Mouse (Mus musculus) hindbrain, embryonic 13.5 days (tissue): Measurements from ENCODE around the gene Espnl. TPM values are rescaled to one million over a fixed set of nuclear protein-coding genes. Genes with fewer than 3 reads are reported as not detected.
A peak's percentile ranks its signal among the peaks of the same experiment; 100 is the strongest.

Source experiments
- ATAC-seq: fragments of 200-750 bp; cut with Nextera tagmentation; 2 replicates; pipeline ENCODE4 v1.8.0; 2017; ENCODE audit warnings: moderate TSS enrichment; ENCODE audit not compliant: low FRiP score
- H3K27ac ChIP-seq: fragments of 300-500 bp; sonication (generic); 2 replicates; pipeline ENCODE4 v1.5.1; 2015; ENCODE audit warnings: inconsistent platforms, mild to moderate bottlenecking, moderate library complexity
- H3K27me3 ChIP-seq: fragments of 300-500 bp; sonication (generic); 2 replicates; pipeline ENCODE4 v1.6.1; 2015; ENCODE audit warnings: mild to moderate bottlenecking, inconsistent platforms
- H3K36me3 ChIP-seq: fragments of 300-500 bp; sonication (generic); 2 replicates; pipeline ENCODE4 v1.6.1; 2015; ENCODE audit warnings: mild to moderate bottlenecking, inconsistent platforms
- H3K4me1 ChIP-seq: fragments of 300-500 bp; sonication (generic); replicated peaks from 2 replicates; pipeline ENCODE4 v1.6.1; 2015; ENCODE audit warnings: inconsistent platforms
- H3K4me2 ChIP-seq: fragments of 300-500 bp; sonication (generic); 2 replicates; pipeline ENCODE4 v1.6.1; 2015; ENCODE audit warnings: inconsistent platforms, mild to moderate bottlenecking, moderate library complexity
- H3K4me3 ChIP-seq: fragments of 300-500 bp; sonication (generic); 2 replicates; pipeline ENCODE4 v1.5.1; 2015; ENCODE audit warnings: mild to moderate bottlenecking, inconsistent platforms
- H3K9ac ChIP-seq: fragments of 300-500 bp; sonication (generic); 2 replicates; pipeline ENCODE4 v1.6.1; 2015; ENCODE audit warnings: mild to moderate bottlenecking, inconsistent platforms
- H3K9me3 ChIP-seq: fragments of 300-500 bp; sonication (generic); 2 replicates; pipeline ENCODE4 v1.6.1; 2016; ENCODE audit warnings: inconsistent platforms
- WGBS: fragments of 180-500 bp; shearing (Covaris S2); methylation state at CpG from one replicate; pipeline ENCODE4 v1.1.7; 2015; 5-methylcytosine and 5-hydroxymethylcytosine counted together
- polyA plus RNA-seq: library from polyadenylated mRNA; unstranded; fragments of >200 nt; fragmentation: Nextera tagmentation; extraction: Ambion mirVana; gene quantifications from 2 replicates; pipeline ENCODE4 v1.2.1, GENCODE M21; 2015

Gene Espnl
- polyA plus RNA-seq, 1 experiment from 2014 or later, result 0.26 TPM

- H3K4me2 ChIP-seq, result peak overlapping the region; percentile 64
- peak overlapping the region; percentile 67; the same call in 1 of the 2 replicates for H3K9ac ChIP-seq
- peak overlapping the region; percentile 38 for H3K4me3 ChIP-seq
- peaks cover 19% of the 10 kb centered on the region for H3K36me3 ChIP-seq
- H3K27ac ChIP-seq, result no peak overlapping the region
- peaks cover 30% of the 10 kb centered on the region for H3K27me3 ChIP-seq
- 29% methylated on average over 8 of the region's 8 CpGs for WGBS
- peaks cover 9% of the 10 kb centered on the region for H3K4me1 ChIP-seq
- no peak for ATAC-seq
- peaks cover 7% of the 10 kb centered on the region; the same call in 1 of the 2 replicates for H3K9me3 ChIP-seq
These were observed 43.9 kb downstream of the Espnl start for GRCm38 (mm10) chr1:91365816-91366214.

- Histone ChIP-seq H3K4me2 (peak within 1 kb of the TSS; percentile 64), H3K27me3 (peaks cover 30% of the 10 kb centered on the region), H3K9me3 (peaks cover 7% of the 10 kb centered on the region; the same call in 1 of the 2 replicates), H3K9ac (peak within 1 kb of the TSS; percentile 67), H3K36me3 (peaks cover 25% of the 10 kb centered on the region), H3K4me3 (peak within 1 kb of the TSS; percentile 38), H3K27ac (no peak within 1 kb of the TSS), H3K4me1 (peaks cover 9% of the 10 kb centered on the region)
- under 1% methylated on average over 65 of the region's 68 CpGs for WGBS
- peak; percentile 57; the same call in 1 of the 2 replicates for ATAC-seq
These were observed 44.6 kb downstream of the Espnl start, which contains the start of gene Erfe for GRCm38 (mm10) chr1:91366215-91367108. Erfe (plus strand) TSS chr1:91366430.

DNA sequence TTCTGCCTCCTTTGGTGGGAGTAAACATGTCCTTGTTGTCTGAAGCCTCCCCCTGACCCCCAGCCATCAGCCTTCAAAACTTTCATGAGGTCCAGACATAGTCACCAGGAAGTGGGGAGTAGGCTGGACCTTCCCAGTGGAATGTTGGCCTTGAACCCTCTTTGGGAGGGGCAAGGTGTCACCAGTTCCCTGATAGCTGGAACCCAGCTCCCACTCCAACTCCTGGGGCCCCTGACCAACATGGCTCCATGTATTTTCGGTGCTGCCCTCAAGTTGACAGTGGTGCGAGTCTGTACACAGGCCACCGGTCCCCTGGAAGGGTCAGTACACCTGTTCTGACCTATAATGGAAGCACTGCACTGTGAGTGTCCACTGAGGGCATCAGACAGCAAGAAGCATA is 45.4 kb downstream of the Espnl start:
- 83% methylated on average over 3 of the region's 3 CpGs for WGBS
- no peak overlapping the region for H3K9ac ChIP-seq
- H3K36me3 ChIP-seq, result peaks cover 34% of the 10 kb centered on the region
- H3K4me3 ChIP-seq, result no peak overlapping the region
- H3K27ac ChIP-seq, result no peak overlapping the region
- no peak overlapping the region for H3K4me2 ChIP-seq
- peaks cover 9% of the 10 kb centered on the region for H3K4me1 ChIP-seq
- peaks cover 7% of the 10 kb centered on the region; the same call in 1 of the 2 replicates for H3K9me3 ChIP-seq
- no peak for ATAC-seq
- peaks cover 30% of the 10 kb centered on the region for H3K27me3 ChIP-seq

DNA sequence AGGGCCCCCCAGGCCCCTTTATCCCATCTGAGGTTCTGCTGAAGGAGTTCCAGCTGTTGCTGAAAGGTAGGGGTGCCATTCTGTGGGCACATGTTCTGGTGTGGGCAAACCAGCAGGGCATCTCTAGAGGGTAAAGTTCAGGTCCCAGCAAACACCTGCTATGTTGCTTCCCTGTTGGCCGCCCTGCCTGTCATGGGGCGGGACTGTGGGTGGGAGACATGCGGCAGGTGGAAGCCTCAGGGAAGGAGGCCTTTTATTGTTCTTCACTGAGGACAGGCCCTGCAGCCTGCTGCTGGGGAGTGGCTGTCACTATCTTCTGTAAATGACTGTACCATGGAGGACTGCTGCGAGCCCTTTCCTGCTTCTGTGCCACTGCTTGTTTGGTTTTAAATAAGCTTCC is 47.5 kb downstream of the Espnl start:
- H3K9ac ChIP-seq, result no peak overlapping the region
- peaks cover 55% of the 10 kb centered on the region for H3K36me3 ChIP-seq
- H3K9me3 ChIP-seq, result no peaks in the 10 kb centered on the region
- WGBS, result 72% methylated on average over 4 of the region's 4 CpGs
- H3K27ac ChIP-seq, result no peak overlapping the region
- ATAC-seq, result no peak
- H3K27me3 ChIP-seq, result peaks cover 30% of the 10 kb centered on the region
- peaks cover 9% of the 10 kb centered on the region for H3K4me1 ChIP-seq
- H3K4me2 ChIP-seq, result no peak overlapping the region
- no peak overlapping the region for H3K4me3 ChIP-seq

GRCm38 (mm10) chr1:91370055-91370454 is 48.2 kb downstream of the Espnl start:
- no peak overlapping the region for H3K4me3 ChIP-seq
- no peak overlapping the region for H3K9ac ChIP-seq
- no peak overlapping the region for H3K27ac ChIP-seq
- peaks cover 9% of the 10 kb centered on the region for H3K4me1 ChIP-seq
- H3K27me3 ChIP-seq, result peaks cover 26% of the 10 kb centered on the region
- no peak for ATAC-seq
- 85% methylated on average over 23 of the region's 23 CpGs for WGBS
- H3K4me2 ChIP-seq, result no peak overlapping the region
- H3K9me3 ChIP-seq, result no peaks in the 10 kb centered on the region
- peaks cover 61% of the 10 kb centered on the region for H3K36me3 ChIP-seq

DNA sequence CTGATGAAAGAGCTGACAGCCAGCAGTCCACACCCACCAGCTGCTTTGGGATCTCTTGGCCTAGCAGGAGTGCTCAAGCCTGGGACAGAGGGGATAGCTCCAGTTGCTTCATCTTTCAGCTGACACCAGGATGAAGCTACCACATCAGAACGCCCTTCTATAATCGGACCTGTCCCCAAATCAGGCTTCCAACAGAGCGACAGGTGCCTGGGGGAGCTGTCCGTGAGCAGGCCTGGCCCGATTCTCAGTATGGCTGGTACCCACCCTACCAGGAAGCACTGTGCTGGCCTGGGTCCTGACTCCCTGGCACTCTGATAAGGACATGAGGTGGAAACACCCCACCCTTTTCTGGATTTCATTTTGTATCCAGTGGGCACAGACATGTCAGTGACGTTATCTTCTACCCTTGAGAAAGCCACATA is 51.5 kb downstream of the Espnl start:
- Histone ChIP-seq H3K4me3 (no peak overlapping the region), H3K4me1 (no peaks in the 10 kb centered on the region), H3K27ac (no peak overlapping the region), H3K4me2 (no peak overlapping the region), H3K9me3 (no peaks in the 10 kb centered on the region), H3K36me3 (peaks cover 95% of the 10 kb centered on the region), H3K9ac (no peak overlapping the region), H3K27me3 (no peaks in the 10 kb centered on the region)
- WGBS, result 89% methylated on average over 6 of the region's 6 CpGs
- ATAC-seq, result no peak

- Histone ChIP-seq H3K9ac (no peak overlapping the region), H3K4me2 (no peak overlapping the region), H3K9me3 (no peaks in the 10 kb centered on the region), H3K27ac (no peak overlapping the region), H3K4me3 (no peak overlapping the region), H3K4me1 (no peaks in the 10 kb centered on the region), H3K27me3 (no peaks in the 10 kb centered on the region), H3K36me3 (peaks cover 95% of the 10 kb centered on the region)
- 0 out of 2 replicates have a peak, but pooled peaks have one; percentile 52 for ATAC-seq
- 59% methylated on average over 7 of the region's 7 CpGs for WGBS
These were observed 58.7 kb downstream of the Espnl start for GRCm38 (mm10) chr1:91380453-91381090.

DNA sequence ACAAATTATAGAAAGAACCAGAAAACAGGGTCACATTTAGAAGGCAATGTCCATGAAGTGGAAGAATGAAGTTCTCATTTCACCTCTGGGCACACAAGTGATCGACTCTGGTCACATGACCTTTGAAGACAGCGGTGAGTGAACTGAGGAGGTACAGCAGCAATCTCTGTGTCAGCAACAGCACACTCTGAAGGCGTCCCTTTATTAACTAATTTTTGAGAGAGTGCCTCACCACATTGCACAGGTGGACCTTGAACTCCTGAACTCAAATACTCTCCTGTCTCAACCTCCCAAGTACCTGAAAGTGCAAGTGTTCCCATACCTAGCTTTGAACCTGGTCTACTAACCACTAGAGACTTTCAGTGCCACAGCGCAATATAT is 59.2 kb downstream of the Espnl start:
- Histone ChIP-seq H3K9me3 (no peaks in the 10 kb centered on the region), H3K4me1 (no peaks in the 10 kb centered on the region), H3K36me3 (peaks cover 94% of the 10 kb centered on the region), H3K4me2 (no peak overlapping the region), H3K27me3 (no peaks in the 10 kb centered on the region), H3K4me3 (no peak overlapping the region), H3K27ac (no peak overlapping the region), H3K9ac (no peak overlapping the region)
- ATAC-seq, result no peak
- WGBS, result 95% methylated on average over 4 of the region's 4 CpGs

DNA sequence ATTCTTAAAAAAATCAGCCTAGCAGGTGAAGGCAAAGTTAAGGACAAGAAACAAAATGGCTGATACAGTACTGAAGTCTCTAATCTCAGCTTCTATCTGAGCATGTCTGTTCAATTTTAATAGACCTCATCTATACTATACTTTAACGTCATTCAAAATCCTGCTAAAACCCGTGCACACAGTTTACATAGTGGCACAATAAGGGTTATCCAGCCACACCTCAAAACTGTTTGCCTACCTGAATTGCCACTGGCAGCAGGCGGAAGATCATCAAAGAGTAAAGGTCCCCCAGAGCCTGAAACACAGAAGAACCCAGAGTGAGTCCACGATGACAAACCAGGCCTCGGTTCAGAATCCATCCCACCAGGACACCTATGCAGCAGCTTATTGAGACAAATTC is 68.5 kb downstream of the Espnl start:
- H3K36me3 ChIP-seq, result peaks cover 77% of the 10 kb centered on the region

GRCm38 (mm10) chr1:91397927-91398259 is 76.0 kb downstream of the Espnl start:
- H3K27me3 ChIP-seq, result no peaks in the 10 kb centered on the region
- 0 out of 2 replicates have a peak, but pooled peaks have one; percentile 6 for ATAC-seq
- peaks cover 16% of the 10 kb centered on the region for H3K36me3 ChIP-seq
- peaks cover 32% of the 10 kb centered on the region for H3K4me1 ChIP-seq
- H3K9me3 ChIP-seq, result no peaks in the 10 kb centered on the region
- H3K4me2 ChIP-seq, result peak overlapping the region; percentile 93
- peak overlapping the region; percentile 93 for H3K27ac ChIP-seq
- peak overlapping the region; percentile 91 for H3K9ac ChIP-seq
- H3K4me3 ChIP-seq, result peak overlapping the region; percentile 89
- WGBS, result under 1% methylated on average over 12 of the region's 12 CpGs

More for the DNA sequence above, 68.5 kb downstream of the Espnl start:
- H3K27me3 ChIP-seq, result no peaks in the 10 kb centered on the region
- no peak for ATAC-seq
- no peak overlapping the region for H3K27ac ChIP-seq
- WGBS, result 95% methylated on average over 5 of the region's 5 CpGs
- no peak overlapping the region for H3K4me2 ChIP-seq
- H3K4me1 ChIP-seq, result peaks cover 6% of the 10 kb centered on the region
- H3K9ac ChIP-seq, result no peak overlapping the region
- H3K4me3 ChIP-seq, result no peak overlapping the region
- H3K9me3 ChIP-seq, result no peaks in the 10 kb centered on the region
